In genomic region chr13:49147858-49148226, GRCm38 (mm10) we compare ENCODE assay signal across 7 mouse cellular contexts. TPM values are rescaled to one million over a fixed set of nuclear protein-coding genes. Genes with fewer than 3 reads are reported as not detected.
DNase-seq lines count a peak whose midpoint lies in the region; ATAC-seq and TF ChIP-seq lines count a peak whose summit lies in the region.

Wnk2 (minus strand) TSS chr13:49148014.

- H3K9ac ChIP-seq in embryonic facial prominence, embryonic 12.5 days, result peak within 1 kb of the TSS; percentile 74
- peak within 1 kb of the TSS; percentile 60 for H3K9ac ChIP-seq in limb, embryonic 11.5 days (ENCODE audit: low read length)
- H3K9ac ChIP-seq in midbrain, embryonic 12.5 days (replicated peaks), result peak within 1 kb of the TSS; percentile 94

- WGBS in embryonic facial prominence, embryonic 12.5 days, result under 1% methylated on average over 40 of the region's 43 CpGs
- WGBS in kidney, adult 2 months, result 1% methylated on average over 42 of the region's 43 CpGs
- WGBS in limb, embryonic 11.5 days, result under 1% methylated on average over 28 of the region's 43 CpGs
- WGBS in midbrain, embryonic 12.5 days, result under 1% methylated on average over 39 of the region's 43 CpGs

- peaks cover 4% of the 10 kb centered on the region for H3K4me1 ChIP-seq in embryonic facial prominence, embryonic 12.5 days
- H3K4me1 ChIP-seq in kidney, adult 2 months (ENCODE audit: control insufficient read depth, insufficient read depth, low read length), result no peaks in the 10 kb centered on the region
- H3K4me1 ChIP-seq in limb, embryonic 11.5 days (ENCODE audit: control insufficient read depth, insufficient read depth, low read length), result peaks cover 13% of the 10 kb centered on the region
- peaks cover 41% of the 10 kb centered on the region for H3K4me1 ChIP-seq in midbrain, embryonic 12.5 days

- peak; percentile 94 for DNase-seq in brain, adult 2 months (ENCODE audit: low read depth, low spot score)
- DNase-seq in heart, adult 18-20 months, result peak; percentile 68 to 72
- peak; percentile 76 for DNase-seq in kidney, adult 2 months
- DNase-seq in limb, embryonic 11.5 days (ENCODE audit: low spot score), result peak; percentile 73
- peak; percentile 48 to 56 for DNase-seq in spleen, postnatal 36 days (ENCODE audit: low spot score in 2 of 2)

- peaks cover 55% of the 10 kb centered on the region for H3K27me3 ChIP-seq in embryonic facial prominence, embryonic 12.5 days
- peaks cover 3% of the 10 kb centered on the region; the same call in 1 of the 2 replicates for H3K27me3 ChIP-seq in kidney, adult 2 months (replicated peaks; ENCODE audit: control insufficient read depth, insufficient read depth, low read length)
- peaks cover 57% of the 10 kb centered on the region for H3K27me3 ChIP-seq in limb, embryonic 11.5 days (ENCODE audit: control insufficient read depth, insufficient read depth, low read length)
- peaks cover 43% of the 10 kb centered on the region for H3K27me3 ChIP-seq in midbrain, embryonic 12.5 days

- peak within 1 kb of the TSS; percentile 97 for H3K4me2 ChIP-seq in embryonic facial prominence, embryonic 12.5 days (replicated peaks)
- H3K4me2 ChIP-seq in limb, embryonic 11.5 days (ENCODE audit: low read depth, severe bottlenecking), result peak within 1 kb of the TSS; percentile 95
- H3K4me2 ChIP-seq in midbrain, embryonic 12.5 days (replicated peaks), result peak within 1 kb of the TSS; percentile 84

- TF ChIP-seq CTCF in kidney, adult 2 months (conservative IDR thresholded peaks at IDR 0.05; ENCODE audit: insufficient read depth, insufficient read length, low read depth, low read length), result no peak

- H3K36me3 ChIP-seq in embryonic facial prominence, embryonic 12.5 days, result no peaks in the 10 kb centered on the region
- no peaks in the 10 kb centered on the region for H3K36me3 ChIP-seq in kidney, adult 2 months (ENCODE audit: control insufficient read depth, insufficient read depth, low read length)
- no peaks in the 10 kb centered on the region for H3K36me3 ChIP-seq in limb, embryonic 11.5 days (ENCODE audit: control insufficient read depth, insufficient read depth, low read length)
- H3K36me3 ChIP-seq in midbrain, embryonic 12.5 days, result no peaks in the 10 kb centered on the region

- H3K27ac ChIP-seq in embryonic facial prominence, embryonic 12.5 days, result peak within 1 kb of the TSS; percentile 9; the same call in 1 of the 2 replicates
- H3K27ac ChIP-seq in kidney, adult 2 months (ENCODE audit: insufficient read depth, low read depth, low read length), result no peak within 1 kb of the TSS
- no peak within 1 kb of the TSS for H3K27ac ChIP-seq in limb, embryonic 11.5 days (replicated peaks; ENCODE audit: low read depth, low read length)
- peak within 1 kb of the TSS; percentile 87 for H3K27ac ChIP-seq in midbrain, embryonic 12.5 days (replicated peaks)

- TF ChIP-seq POLR2A in kidney, adult 2 months (IDR thresholded peaks at IDR 0.05; ENCODE audit: low read depth, low read length), result no peak

- H3K4me3 ChIP-seq in embryonic facial prominence, embryonic 12.5 days, result peak within 1 kb of the TSS; percentile 77
- H3K4me3 ChIP-seq in kidney, adult 2 months (ENCODE audit: insufficient read depth, low read depth, low read length), result peak within 1 kb of the TSS; percentile 65
- H3K4me3 ChIP-seq in limb, embryonic 11.5 days (ENCODE audit: low read depth, low read length), result peak within 1 kb of the TSS; percentile 69
- peak within 1 kb of the TSS; percentile 89 for H3K4me3 ChIP-seq in midbrain, embryonic 12.5 days

- peak; percentile 11; the same call in 1 of the 2 replicates for ATAC-seq in embryonic facial prominence, embryonic 12.5 days (ENCODE audit: insufficient number of reproducible peaks, insufficient read depth, low FRiP score, low TSS enrichment)
- peak; percentile 27; the same call in 1 of the 2 replicates for ATAC-seq in limb, embryonic 11.5 days (ENCODE audit: insufficient number of reproducible peaks, low FRiP score, low TSS enrichment, low read depth)
- ATAC-seq in midbrain, embryonic 12.5 days (ENCODE audit: low FRiP score, low read depth), result peak; percentile 65

- H3K9me3 ChIP-seq in embryonic facial prominence, embryonic 12.5 days, result no peaks in the 10 kb centered on the region
- H3K9me3 ChIP-seq in limb, embryonic 11.5 days (ENCODE audit: control insufficient read depth, low read length), result no peaks in the 10 kb centered on the region
- H3K9me3 ChIP-seq in midbrain, embryonic 12.5 days, result no peaks in the 10 kb centered on the region

RNA-seq across cellular contexts. Expression of gene Wnk2, which starts in this region (rescaled TPM):
- polyA plus RNA-seq in embryonic facial prominence, embryonic 12.5 days (2016; fragmentation: Nextera tagmentation; extraction: Ambion mirVana), result 3.0 and 3.9 TPM in 2 replicates
- 10 to 100 TPM; 70.1 to 70.9 TPM for total RNA-seq in heart, adult 18-20 months (2021)
- 2.3 and 2.7 TPM in 2 replicates for polyA plus RNA-seq in kidney, adult 2 months (2012; rRNA removed)
- polyA plus RNA-seq in limb, embryonic 11.5 days (2014; fragmentation: Nextera tagmentation; extraction: Ambion mirVana), result 0.87 and 1.0 TPM in 2 replicates
- 12.0 and 15.0 TPM in 2 replicates for polyA plus RNA-seq in midbrain, embryonic 12.5 days (2016; fragmentation: Nextera tagmentation; extraction: Ambion mirVana)

Comparison
In these comparisons a context has a peak if more than half of its experiments do, and no peak if none do; other contexts are left out.
1. ATAC-seq: peak in every context shown above with its lines; median percentile 65 in midbrain, embryonic 12.5 days; 27 in limb, embryonic 11.5 days; 11 in embryonic facial prominence, embryonic 12.5 days.
2. H3K27ac ChIP-seq: peak in embryonic facial prominence, embryonic 12.5 days (single experiment) and midbrain, embryonic 12.5 days (single experiment); none in kidney, adult 2 months (single experiment) and limb, embryonic 11.5 days (single experiment).
3. Peak in every context shown above with its lines, with median percentiles within 50 percentile points of each other: DNase-seq, H3K4me2 ChIP-seq, H3K4me3 ChIP-seq and H3K9ac ChIP-seq.